Mouse (Mus musculus): Measurements from ENCODE around the gene Lcn10. TPM values are rescaled to one million over a fixed set of nuclear protein-coding genes. Genes with fewer than 3 reads are reported as not detected.
"Not testable (repeated sequence)": the region's sequence is repeated elsewhere in the genome, so short reads cannot be mapped to it uniquely, and the experiment has no call there.

Lcn10 gene
- polyA plus RNA-seq, 2 experiments, result not detected

DNA sequence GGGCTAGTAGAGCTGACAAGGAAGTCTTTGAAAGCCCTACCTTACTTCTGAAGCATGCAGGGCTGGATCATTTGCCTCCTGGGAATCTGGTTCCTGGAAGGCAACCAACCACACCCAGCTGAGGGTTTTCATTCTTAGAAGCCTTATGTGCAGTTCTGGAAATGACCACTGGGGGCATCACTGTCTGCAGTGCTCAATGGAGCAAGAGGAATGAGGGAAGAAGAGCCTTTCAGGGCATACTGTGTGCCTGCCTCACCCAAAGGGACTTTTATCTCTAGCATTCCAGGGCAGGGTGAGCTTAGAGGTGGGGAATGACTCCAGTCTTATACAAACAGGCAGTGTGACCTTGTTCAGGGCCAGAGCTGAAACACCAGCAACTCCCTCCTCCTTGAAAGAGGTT is 12.1 kb downstream of the Lcn10 start:
- no peak overlapping the region for H3K4me3 ChIP-seq (replicated peaks; ENCODE audit: low read length)
- no peaks in the 10 kb centered on the region for H3K27me3 ChIP-seq (ENCODE audit: control insufficient read depth, insufficient read depth, low read length)
- H3K9ac ChIP-seq (ENCODE audit: low read depth, low read length, severe bottlenecking), result no peak overlapping the region
- no peak overlapping the region for H3K27ac ChIP-seq (replicated peaks; ENCODE audit: low read depth, low read length)
- DNase-seq (ENCODE audit: low spot score) (peak; percentile 69), ATAC-seq (ENCODE audit: low FRiP score, low read depth) (no peak)
- H3K4me1 ChIP-seq (ENCODE audit: control insufficient read depth, insufficient read depth, low read length), result no peaks in the 10 kb centered on the region
- no peak overlapping the region for H3K4me2 ChIP-seq (replicated peaks; ENCODE audit: low read depth, low read length, severe bottlenecking)
- H3K36me3 ChIP-seq (ENCODE audit: control insufficient read depth, insufficient read depth, low read length), result no peaks in the 10 kb centered on the region
- H3K9me3 ChIP-seq (ENCODE audit: control insufficient read depth, low read length), result no peaks in the 10 kb centered on the region
- no peak for TF ChIP-seq POLR2A (IDR thresholded peaks at IDR 0.05; ENCODE audit: borderline replicate concordance, extremely low read depth, insufficient read depth, insufficient read length)

DNA sequence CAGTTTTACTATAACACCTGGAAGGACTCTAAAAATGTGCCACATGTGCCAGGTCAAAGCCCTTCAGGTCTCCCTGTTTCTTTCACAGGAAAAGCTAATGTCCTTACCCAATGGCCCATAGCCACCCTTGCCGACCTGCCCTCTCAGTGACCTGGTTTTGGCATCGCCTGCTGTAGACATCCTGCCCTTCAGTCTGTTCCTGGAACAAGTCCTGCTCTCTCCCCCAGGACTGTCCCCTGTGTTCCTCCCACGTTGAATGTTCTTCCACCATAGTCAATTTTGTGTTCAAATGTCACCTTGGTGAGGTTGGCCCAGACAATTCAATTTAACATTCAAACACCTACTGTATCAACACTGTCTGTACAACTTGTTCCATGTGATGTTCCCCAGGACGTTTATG is 14.4 kb downstream of the Lcn10 start:
- WGBS, result 61% methylated on average over 4 of the region's 4 CpGs
- no peaks in the 10 kb centered on the region for H3K27me3 ChIP-seq (ENCODE audit: control insufficient read depth, insufficient read depth, low read length)
- no peak overlapping the region for H3K9ac ChIP-seq (ENCODE audit: low read depth, low read length, severe bottlenecking)

GRCm38 (mm10) chr2:25698696-25699095 is 16.2 kb downstream of the Lcn10 start:
- no peaks in the 10 kb centered on the region for H3K4me1 ChIP-seq (ENCODE audit: control insufficient read depth, insufficient read depth, low read length)
- no peaks in the 10 kb centered on the region for H3K36me3 ChIP-seq (ENCODE audit: control insufficient read depth, insufficient read depth, low read length)
- no peak overlapping the region for H3K4me2 ChIP-seq (replicated peaks; ENCODE audit: low read depth, low read length, severe bottlenecking)
- no peaks in the 10 kb centered on the region for H3K9me3 ChIP-seq (ENCODE audit: control insufficient read depth, low read length)
- no peaks in the 10 kb centered on the region for H3K27me3 ChIP-seq (ENCODE audit: control insufficient read depth, insufficient read depth, low read length)
- 89% methylated on average over 2 of the region's 2 CpGs for WGBS
- ATAC-seq (ENCODE audit: low FRiP score, low read depth), result no peak
- TF ChIP-seq POLR2A (IDR thresholded peaks at IDR 0.05; ENCODE audit: borderline replicate concordance, extremely low read depth, insufficient read depth, insufficient read length), result no peak
- no peak overlapping the region for H3K27ac ChIP-seq (replicated peaks; ENCODE audit: low read depth, low read length)
- no peak overlapping the region for H3K4me3 ChIP-seq (replicated peaks; ENCODE audit: low read length)
- no peak for DNase-seq (ENCODE audit: low spot score)
- H3K9ac ChIP-seq (ENCODE audit: low read depth, low read length, severe bottlenecking), result no peak overlapping the region

More for the DNA sequence above, 14.4 kb downstream of the Lcn10 start:
- H3K4me1 ChIP-seq (ENCODE audit: control insufficient read depth, insufficient read depth, low read length), result no peaks in the 10 kb centered on the region
- H3K4me3 ChIP-seq (replicated peaks; ENCODE audit: low read length), result no peak overlapping the region
- H3K36me3 ChIP-seq (ENCODE audit: control insufficient read depth, insufficient read depth, low read length), result no peaks in the 10 kb centered on the region
- no peaks in the 10 kb centered on the region for H3K9me3 ChIP-seq (ENCODE audit: control insufficient read depth, low read length)
- H3K4me2 ChIP-seq (replicated peaks; ENCODE audit: low read depth, low read length, severe bottlenecking), result no peak overlapping the region
- no peak overlapping the region for H3K27ac ChIP-seq (replicated peaks; ENCODE audit: low read depth, low read length)
- ATAC-seq (ENCODE audit: low FRiP score, low read depth) (no peak), DNase-seq (ENCODE audit: low spot score) (no peak)
- no peak for TF ChIP-seq POLR2A (IDR thresholded peaks at IDR 0.05; ENCODE audit: borderline replicate concordance, extremely low read depth, insufficient read depth, insufficient read length)

DNA sequence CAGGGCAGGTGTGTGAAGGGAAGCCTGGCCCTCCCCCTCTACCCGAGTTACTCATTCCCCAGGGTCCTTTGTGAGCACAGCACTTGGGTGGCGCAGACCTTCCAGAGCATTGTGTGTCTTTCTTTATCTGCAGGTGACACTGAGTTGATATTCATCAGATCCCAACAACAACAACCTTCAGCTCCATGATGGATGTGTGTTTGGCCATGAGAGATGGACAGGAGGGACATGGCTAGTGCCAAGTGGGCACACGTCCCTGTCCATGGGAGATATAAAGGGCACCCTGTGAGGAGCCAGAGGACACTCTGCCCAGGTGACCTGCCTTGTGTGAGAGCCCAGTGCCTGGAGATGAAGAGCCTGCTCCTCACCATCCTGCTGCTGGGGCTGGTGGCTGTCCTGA is 17.2 kb downstream of the Lcn10 start, which contains the start of gene Obp2a:
Gene Obp2a, plus strand, starts transcription at position 301 of the 400 bp plus-strand sequence.
- not testable (repeated sequence) for H3K36me3 ChIP-seq (ENCODE audit: control insufficient read depth, insufficient read depth, low read length); H3K27me3 ChIP-seq (ENCODE audit: control insufficient read depth, insufficient read depth, low read length); H3K9ac ChIP-seq (ENCODE audit: low read depth, low read length, severe bottlenecking); H3K27ac ChIP-seq (replicated peaks; ENCODE audit: low read depth, low read length); H3K4me3 ChIP-seq (replicated peaks; ENCODE audit: low read length); DNase-seq (ENCODE audit: low spot score); H3K9me3 ChIP-seq (ENCODE audit: control insufficient read depth, low read length); H3K4me2 ChIP-seq (replicated peaks; ENCODE audit: low read depth, low read length, severe bottlenecking); ATAC-seq (ENCODE audit: low FRiP score, low read depth); H3K4me1 ChIP-seq (ENCODE audit: control insufficient read depth, insufficient read depth, low read length)
- 77% methylated on average over 3 of the region's 3 CpGs for WGBS

- no peaks in the 10 kb centered on the region for H3K36me3 ChIP-seq (ENCODE audit: control insufficient read depth, insufficient read depth, low read length)
- H3K9ac ChIP-seq (ENCODE audit: low read depth, low read length, severe bottlenecking), result no peak overlapping the region
- no peak for DNase-seq (ENCODE audit: low spot score)
- H3K9me3 ChIP-seq (ENCODE audit: control insufficient read depth, low read length), result no peaks in the 10 kb centered on the region
- H3K27me3 ChIP-seq (ENCODE audit: control insufficient read depth, insufficient read depth, low read length), result no peaks in the 10 kb centered on the region
- no peak overlapping the region for H3K27ac ChIP-seq (replicated peaks; ENCODE audit: low read depth, low read length)
- WGBS, result 67% methylated on average over 5 of the region's 5 CpGs
- TF ChIP-seq POLR2A (IDR thresholded peaks at IDR 0.05; ENCODE audit: borderline replicate concordance, extremely low read depth, insufficient read depth, insufficient read length), result no peak
- no peak overlapping the region for H3K4me2 ChIP-seq (replicated peaks; ENCODE audit: low read depth, low read length, severe bottlenecking)
- no peaks in the 10 kb centered on the region for H3K4me1 ChIP-seq (ENCODE audit: control insufficient read depth, insufficient read depth, low read length)
- ATAC-seq (ENCODE audit: low FRiP score, low read depth), result no peak
- H3K4me3 ChIP-seq (replicated peaks; ENCODE audit: low read length), result no peak overlapping the region
Measured at GRCm38 (mm10) chr2:25701001-25701400, 18.5 kb downstream of the Lcn10 start.

GRCm38 (mm10) chr2:25703706-25704105 is 21.2 kb downstream of the Lcn10 start:
- Histone ChIP-seq H3K4me2 (replicated peaks; ENCODE audit: low read depth, low read length, severe bottlenecking) (no peak overlapping the region), H3K9me3 (ENCODE audit: control insufficient read depth, low read length) (no peaks in the 10 kb centered on the region), H3K9ac (ENCODE audit: low read depth, low read length, severe bottlenecking) (no peak overlapping the region), H3K27ac (replicated peaks; ENCODE audit: low read depth, low read length) (no peak overlapping the region), H3K27me3 (ENCODE audit: control insufficient read depth, insufficient read depth, low read length) (no peaks in the 10 kb centered on the region), H3K4me3 (replicated peaks; ENCODE audit: low read length) (no peak overlapping the region), H3K4me1 (ENCODE audit: control insufficient read depth, insufficient read depth, low read length) (peaks cover 6% of the 10 kb centered on the region; the same call in 1 of the 2 replicates), H3K36me3 (ENCODE audit: control insufficient read depth, insufficient read depth, low read length) (no peaks in the 10 kb centered on the region)
- WGBS, result 80% methylated on average over 4 of the region's 4 CpGs
- ATAC-seq (ENCODE audit: low FRiP score, low read depth) (no peak), DNase-seq (ENCODE audit: low spot score) (no peak)
- TF ChIP-seq POLR2A (IDR thresholded peaks at IDR 0.05; ENCODE audit: borderline replicate concordance, extremely low read depth, insufficient read depth, insufficient read length), result no peak

Measured in limb, embryonic 14.5 days (tissue).